In the genomic region with DNA sequence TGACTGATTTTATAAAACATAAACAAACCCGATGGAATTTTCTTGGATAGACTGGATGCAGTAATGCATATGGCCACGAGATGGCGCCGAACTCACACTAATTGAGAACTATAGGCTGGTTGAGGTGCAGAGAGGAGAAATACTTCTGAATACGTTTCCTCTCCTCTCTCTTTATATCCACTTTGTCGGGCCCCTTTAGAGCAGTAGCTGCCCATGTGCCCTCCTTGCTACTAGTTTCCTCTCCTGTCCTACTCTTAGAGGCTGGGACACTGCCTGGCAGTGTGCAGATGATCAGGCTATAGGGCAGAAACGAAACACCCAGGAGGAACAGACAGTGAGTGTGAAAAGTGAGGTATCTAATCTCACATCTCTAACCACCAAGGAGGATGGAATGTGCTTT, we compare ENCODE assay signal across 9 mouse cellular contexts. TPM values are rescaled to one million over a fixed set of nuclear protein-coding genes. Genes with fewer than 3 reads are reported as not detected.
A peak's percentile ranks its signal among the peaks of the same experiment; 100 is the strongest.
DNase-seq lines count a peak whose midpoint lies in the region; ATAC-seq and TF ChIP-seq lines count a peak whose summit lies in the region.
"Had no signal": no experiment of that assay in that cellular context is flagged by ENCODE, and none has a peak within 500 bp of the region (broad histone marks: within the 10 kb centered on the region; RNA-seq: fewer than 3 reads in every experiment).

No protein-coding gene starts in this region.

- no peaks in the 10 kb centered on the region for H3K36me3 ChIP-seq in liver, embryonic 15.5 days (replicated peaks)
- no peaks in the 10 kb centered on the region for H3K36me3 ChIP-seq in neural tube, embryonic 12.5 days
- H3K36me3 ChIP-seq in thymus, adult 2 months (ENCODE audit: control insufficient read depth, insufficient read depth, low read length), result no peaks in the 10 kb centered on the region

- DNase-seq in CD8-positive naive resting alpha-beta T cell, adult 2 months (ENCODE audit: low read depth in 2 of 2, low spot score in 2 of 2), result peak; percentile 14 to 39
- peak; percentile 71 for DNase-seq in brain, adult 2 months (ENCODE audit: low read depth, low spot score)
- peak; percentile 62 to 69 for DNase-seq in heart, postnatal 14 days
- DNase-seq in kidney, postnatal 4 days, result peak; percentile 83 to 85
- DNase-seq in thymus, adult 2 months, result peak; percentile 69

- ATAC-seq in erythroblast, adult 5-6 weeks (replicated peaks; ENCODE audit: low FRiP score, poor library complexity, severe bottlenecking), result peak; percentile 63
- ATAC-seq in liver, embryonic 15.5 days (ENCODE audit: insufficient read depth), result no peak
- peak; percentile 87 for ATAC-seq in neural tube, embryonic 12.5 days (ENCODE audit: low FRiP score, low read depth)

- WGBS in liver, embryonic 15.5 days (ENCODE audit: insufficient replicate concordance), result 6% methylated on average over 7 of the region's 7 CpGs
- WGBS in neural tube, embryonic 12.5 days, result 15% methylated on average over 7 of the region's 7 CpGs
- 1% methylated on average over 7 of the region's 7 CpGs for WGBS in thymus, adult 2 months

- H3K9ac ChIP-seq in liver, embryonic 15.5 days, result no peak overlapping the region
- H3K9ac ChIP-seq in neural tube, embryonic 12.5 days, result no peak overlapping the region

- H3K4me3 ChIP-seq in liver, embryonic 15.5 days (replicated peaks), result no peak overlapping the region
- H3K4me3 ChIP-seq in neural tube, embryonic 12.5 days, result no peak overlapping the region
- no peak overlapping the region for H3K4me3 ChIP-seq in thymus, adult 2 months (ENCODE audit: control insufficient read depth, insufficient read depth, low read length)

- peak overlapping the region; percentile 32; the same call in 1 of the 2 replicates for H3K4me2 ChIP-seq in liver, embryonic 15.5 days
- H3K4me2 ChIP-seq in neural tube, embryonic 12.5 days (replicated peaks), result 0 out of 2 replicates have a peak overlapping the region, but pooled peaks have one; percentile 22

- no peaks in the 10 kb centered on the region for H3K9me3 ChIP-seq in liver, embryonic 15.5 days (replicated peaks)
- H3K9me3 ChIP-seq in neural tube, embryonic 12.5 days, result no peaks in the 10 kb centered on the region

- TF ChIP-seq POLR2A in thymus, adult 2 months (IDR thresholded peaks at IDR 0.05; ENCODE audit: control insufficient read depth, extremely low read depth, insufficient read depth, low read length, poor library complexity), result no peak

- no peak for TF ChIP-seq CTCF in thymus, adult 2 months (IDR thresholded peaks at IDR 0.05; ENCODE audit: borderline replicate concordance, control insufficient read depth, extremely low read depth, insufficient read depth, low read length, poor library complexity)

- no peak overlapping the region for H3K27ac ChIP-seq in liver, embryonic 15.5 days (replicated peaks)
- no peak overlapping the region for H3K27ac ChIP-seq in neural tube, embryonic 12.5 days
- no peak overlapping the region for H3K27ac ChIP-seq in thymus, adult 2 months (ENCODE audit: control insufficient read depth, insufficient read depth, low read length)

- no peaks in the 10 kb centered on the region for H3K4me1 ChIP-seq in liver, embryonic 15.5 days (replicated peaks)
- no peaks in the 10 kb centered on the region for H3K4me1 ChIP-seq in neural tube, embryonic 12.5 days
- peaks cover 1% of the 10 kb centered on the region for H3K4me1 ChIP-seq in thymus, adult 2 months (replicated peaks; ENCODE audit: control insufficient read depth, insufficient read depth, low read length)

- intact Hi-C loops in heart, postnatal 14 days (cut with DNase I), result loop anchor here (1.0 kb wide), 1 partner anchor 199 kb away; no protein-coding TSS in a partner anchor

- H3K27me3 ChIP-seq in liver, embryonic 15.5 days, result no peaks in the 10 kb centered on the region
- H3K27me3 ChIP-seq in neural tube, embryonic 12.5 days (replicated peaks), result no peaks in the 10 kb centered on the region
- H3K27me3 ChIP-seq in thymus, adult 2 months (ENCODE audit: control insufficient read depth, insufficient read depth, low read length), result no peaks in the 10 kb centered on the region

RNA-seq across cellular contexts. Expression of gene Slc5a9, which starts 16.7 kb away (rescaled TPM):
- total RNA-seq in erythroblast, adult 5-6 weeks (2015; ENCODE audit: low replicate concordance), result not detected in 2 replicates
- not detected in 2 replicates for total RNA-seq in erythroblast, adult 5-6 weeks (2017; ENCODE audit: low replicate concordance)
- under 1 TPM in 1 of 2 experiments, not detected in 1; 0.41 TPM for total RNA-seq in heart, postnatal 14 days (2021)
- polyA plus RNA-seq in liver, embryonic 15.5 days (2015; fragmentation: Nextera tagmentation; extraction: Ambion mirVana), result 0.24 TPM in 1 of 2 replicates, not detected in the other
- polyA plus RNA-seq in neural tube, embryonic 12.5 days (2016; fragmentation: Nextera tagmentation; extraction: Ambion mirVana), result not detected in 2 replicates
- 20.8 and 104 TPM in 2 replicates for polyA plus RNA-seq in thymus, adult 2 months (2012; rRNA removed)
- total RNA-seq: gastrocnemius, adult 8-10 months had no signal

RNA-seq across cellular contexts. Expression of gene Skint8, which starts 33.2 kb away (rescaled TPM):
- total RNA-seq in erythroblast, adult 5-6 weeks (2015; ENCODE audit: low replicate concordance), result not detected in 2 replicates
- not detected in 2 replicates for total RNA-seq in erythroblast, adult 5-6 weeks (2017; ENCODE audit: low replicate concordance)
- not detected for total RNA-seq in heart, postnatal 14 days (2021)
- not detected in 2 replicates for polyA plus RNA-seq in liver, embryonic 15.5 days (2015; fragmentation: Nextera tagmentation; extraction: Ambion mirVana)
- not detected in 2 replicates for polyA plus RNA-seq in neural tube, embryonic 12.5 days (2016; fragmentation: Nextera tagmentation; extraction: Ambion mirVana)
- 0.92 and 2.1 TPM in 2 replicates for polyA plus RNA-seq in thymus, adult 2 months (2012; rRNA removed)
- total RNA-seq: gastrocnemius, adult 8-10 months had no signal

Comparison
In these comparisons a context has a peak if more than half of its experiments do, and no peak if none do; other contexts are left out.
1. DNase-seq: peak in every context shown above with its lines; median percentile 84 in kidney, postnatal 4 days; 71 in brain, adult 2 months; 69 in thymus, adult 2 months; 66 in heart, postnatal 14 days; 26 in CD8-positive naive resting alpha-beta T cell, adult 2 months.
2. RNA of gene Slc5a9, which starts 16.7 kb away (polyA plus RNA-seq): 20.8 to 104 TPM in thymus, adult 2 months; 0.24 TPM in liver, embryonic 15.5 days and not detected in neural tube, embryonic 12.5 days; every median in the first group is over 10 times any median in the second.